Mouse (Mus musculus): ENCODE measurements around the gene Tubb2a. TPM values are rescaled to one million over a fixed set of nuclear protein-coding genes. Genes with fewer than 3 reads are reported as not detected.

Tubb2a gene
- total RNA-seq (2012; rRNA removed) (37.3 and 43.0 TPM in 2 replicates), total RNA-seq (2014; rRNA removed) (16.7 and 17.6 TPM in 2 replicates), polyA plus RNA-seq (2012; ENCODE audit: insufficient read length, low read depth) (26.1 and 26.7 TPM in 2 replicates)

GRCm38 (mm10) chr13:34077492-34078271, at the start of gene Tubb2a:
Gene Tubb2a (minus strand): TSS chr13:34078007.
- peak within 1 kb of the TSS; percentile 86 for H3K4me2 ChIP-seq (ENCODE audit: insufficient read depth, low read depth, poor library complexity, severe bottlenecking)
- H3K4me3 ChIP-seq (replicated peaks in 1 of 3; ENCODE audit: low read depth in 2 of 3, low read length in 2 of 3, poor library complexity in 1 of 3), result peak within 1 kb of the TSS; percentile 47 to 73 (median 60)
- peaks cover 2% of the 10 kb centered on the region for H3K27me3 ChIP-seq (replicated peaks)
- dilution Hi-C loops (cut with MboI; ENCODE audit: extremely low pct_ligation_motif_present, extremely low pct_unique_long_range_greater_than_20kb, low sequenced_read_pairs), result no loop called here
- peaks cover 8 to 29% of the 10 kb centered on the region in 2 experiments for H3K4me1 ChIP-seq (ENCODE audit: control insufficient read depth in 1 of 2, insufficient read depth in 2 of 2)
- DNase-seq (ENCODE audit: extremely low read depth), result peak; percentile 57
- H3K27ac ChIP-seq (ENCODE audit: insufficient read depth, low read depth), result no peak within 1 kb of the TSS
- H3K36me3 ChIP-seq (replicated peaks in 1 of 2; ENCODE audit: control insufficient read depth in 1 of 2, insufficient read depth in 1 of 2, low read length in 1 of 2), result peaks cover 9 to 12% of the 10 kb centered on the region in 2 experiments
- peak within 1 kb of the TSS; percentile 75 for H3K9ac ChIP-seq (ENCODE audit: insufficient read depth, low read depth)
- TF ChIP-seq ZC3H11A (IDR thresholded peaks at IDR 0.05; ENCODE audit: low read depth, low read length) (no peak), GABPA (IDR thresholded peaks at IDR 0.05; ENCODE audit: insufficient replicate concordance, low read depth, low read length) (no peak), HCFC1 (IDR thresholded peaks at IDR 0.05; ENCODE audit: low read depth, low read length) (0 out of 2 replicates have a peak, but pooled peaks have one; percentile 7), NRF1 (IDR thresholded peaks at IDR 0.05; ENCODE audit: low read depth, low read length) (0 out of 2 replicates have a peak, but pooled peaks have one; percentile 33), KAT2A (IDR thresholded peaks at IDR 0.05; ENCODE audit: insufficient replicate concordance, low read length) (no peak), JUN (IDR thresholded peaks at IDR 0.05; ENCODE audit: insufficient read depth, low read depth, low read length) (no peak), USF2 (conservative IDR thresholded peaks at IDR 0.05; ENCODE audit: low read depth, low read length) (no peak), BHLHE40 (IDR thresholded peaks at IDR 0.05; ENCODE audit: low read depth, low read length) (no peak), PAX5 (IDR thresholded peaks at IDR 0.05; ENCODE audit: low read length) (no peak), MYC (IDR thresholded peaks at IDR 0.05; ENCODE audit: low read depth, low read length) (no peak), ETS1 (conservative IDR thresholded peaks at IDR 0.05; ENCODE audit: low read depth, low read length) (0 out of 2 replicates have a peak, but pooled peaks have one; percentile 10), USF1 (IDR thresholded peaks at IDR 0.05; ENCODE audit: low read depth, low read length) (no peak), CHD1 (IDR thresholded peaks at IDR 0.05; ENCODE audit: low read depth, low read length) (no peak), MAZ (IDR thresholded peaks at IDR 0.05; ENCODE audit: low read depth, low read length) (peak; percentile 19; the same call in 1 of the 2 replicates), MAFK (IDR thresholded peaks at IDR 0.05; ENCODE audit: insufficient replicate concordance, low read length) (no peak), ZKSCAN1 (IDR thresholded peaks at IDR 0.05; ENCODE audit: borderline replicate concordance, low read depth, low read length) (no peak), IRF4 (IDR thresholded peaks at IDR 0.05; ENCODE audit: low read depth, low read length) (no peak; the same call in 1 of the 2 replicates), ZMIZ1 (IDR thresholded peaks at IDR 0.05; ENCODE audit: low read depth, low read length) (peak; percentile 88), EP300 (IDR thresholded peaks at IDR 0.05; ENCODE audit: low read length) (no peak), MAX (IDR thresholded peaks at IDR 0.05; ENCODE audit: low read length) (0 out of 2 replicates have a peak, but pooled peaks have one; percentile 15), UBTF (IDR thresholded peaks at IDR 0.05; ENCODE audit: low read depth, low read length) (no peak), POLR2A (IDR thresholded peaks at IDR 0.05; ENCODE audit: low read depth, low read length) (peak; percentile 97), NELFE (IDR thresholded peaks at IDR 0.05; ENCODE audit: low read depth, low read length) (peak; percentile 92), TBP (conservative IDR thresholded peaks at IDR 0.05; ENCODE audit: low read depth, low read length) (peak; percentile 93), CHD2 (IDR thresholded peaks at IDR 0.05; ENCODE audit: low read length) (peak; percentile 64), POLR2AphosphoS2 (IDR thresholded peaks at IDR 0.05; ENCODE audit: low read depth, low read length) (no peak), TCF12 (IDR thresholded peaks at IDR 0.05; ENCODE audit: low read depth, low read length) (peak; percentile 90), CTCF (conservative IDR thresholded peaks at IDR 0.05 in 1 of 2, IDR thresholded peaks at IDR 0.05 in 1 of 2; ENCODE audit: low read depth in 2 of 2, low read length in 2 of 2) (no peak; a peak in 1 of 4 replicates), RAD21 (IDR thresholded peaks at IDR 0.05; ENCODE audit: low read depth, low read length) (no peak), ZNF384 (IDR thresholded peaks at IDR 0.05; ENCODE audit: low read depth, low read length) (no peak), SMC3 (IDR thresholded peaks at IDR 0.05; ENCODE audit: low read depth, low read length) (peak; percentile 28), MEF2A (IDR thresholded peaks at IDR 0.05; ENCODE audit: borderline replicate concordance, low read depth, low read length) (peak; percentile 63; the same call in 1 of the 2 replicates), SIN3A (IDR thresholded peaks at IDR 0.05; ENCODE audit: low read length) (peak; percentile 17; the same call in 1 of the 2 replicates)
- H3K9me3 ChIP-seq (replicated peaks; ENCODE audit: low read length), result no peaks in the 10 kb centered on the region
- in situ Hi-C loops (cut with MboI; ENCODE audit: low pct_ligation_motif_present, low pct_unique_long_range_greater_than_20kb, low sequenced_read_pairs), result no loop called here
- H3K79me2 ChIP-seq (replicated peaks; ENCODE audit: control insufficient read depth, extremely low read depth, insufficient read depth, poor library complexity, severe bottlenecking), result no peaks in the 10 kb centered on the region
